Mouse (Mus musculus) left cerebral cortex, adult 8-10 months (tissue): ENCODE results near the gene Mettl7a3. TPM values are rescaled to one million over a fixed set of nuclear protein-coding genes. Genes with fewer than 3 reads are reported as not detected.
"Not testable (repeated sequence)": the region's sequence is repeated elsewhere in the genome, so short reads cannot be mapped to it uniquely, and the experiment has no call there.

Experiments
- DNase-seq, 2 experiments: peaks; one replicate each; pipeline ENCODE4 v3.0.0; 2022; ENCODE audit warnings: low spot score in 2 of 2
- total RNA-seq, 4 experiments: library from RNA; stranded (reverse); gene quantifications; 2 replicates each; pipeline ENCODE4 v1.2.4; 2022

The Mettl7a3 gene
- total RNA-seq, 4 experiments from 2014 or later, result 0.23 to 0.30 (median 0.28) TPM

- not testable (repeated sequence) for DNase-seq
Observed at GRCm38 (mm10) chr15:100329336-100329735, 5.4 kb upstream of the Mettl7a3 start.

DNA sequence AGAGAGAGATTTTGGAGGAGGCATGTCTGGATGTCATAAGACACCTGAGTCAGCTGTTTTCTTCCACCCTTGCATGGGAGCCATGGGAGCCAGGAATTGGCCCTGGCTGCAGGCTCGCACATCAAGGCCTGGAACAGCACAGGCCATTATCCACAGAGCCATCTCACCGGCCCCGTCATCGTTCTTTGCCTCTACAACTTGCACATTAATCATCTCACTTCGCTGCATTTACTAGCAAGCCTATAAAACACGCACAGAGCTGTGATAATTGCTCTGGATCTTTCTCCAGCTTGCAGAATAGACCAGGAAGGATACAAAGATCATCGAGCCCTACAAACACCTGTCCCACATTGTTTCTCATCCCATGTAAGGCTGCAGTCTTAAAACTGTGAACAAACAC, 4.0 kb upstream of the Mettl7a3 start:
- DNase-seq, result no peak

DNA sequence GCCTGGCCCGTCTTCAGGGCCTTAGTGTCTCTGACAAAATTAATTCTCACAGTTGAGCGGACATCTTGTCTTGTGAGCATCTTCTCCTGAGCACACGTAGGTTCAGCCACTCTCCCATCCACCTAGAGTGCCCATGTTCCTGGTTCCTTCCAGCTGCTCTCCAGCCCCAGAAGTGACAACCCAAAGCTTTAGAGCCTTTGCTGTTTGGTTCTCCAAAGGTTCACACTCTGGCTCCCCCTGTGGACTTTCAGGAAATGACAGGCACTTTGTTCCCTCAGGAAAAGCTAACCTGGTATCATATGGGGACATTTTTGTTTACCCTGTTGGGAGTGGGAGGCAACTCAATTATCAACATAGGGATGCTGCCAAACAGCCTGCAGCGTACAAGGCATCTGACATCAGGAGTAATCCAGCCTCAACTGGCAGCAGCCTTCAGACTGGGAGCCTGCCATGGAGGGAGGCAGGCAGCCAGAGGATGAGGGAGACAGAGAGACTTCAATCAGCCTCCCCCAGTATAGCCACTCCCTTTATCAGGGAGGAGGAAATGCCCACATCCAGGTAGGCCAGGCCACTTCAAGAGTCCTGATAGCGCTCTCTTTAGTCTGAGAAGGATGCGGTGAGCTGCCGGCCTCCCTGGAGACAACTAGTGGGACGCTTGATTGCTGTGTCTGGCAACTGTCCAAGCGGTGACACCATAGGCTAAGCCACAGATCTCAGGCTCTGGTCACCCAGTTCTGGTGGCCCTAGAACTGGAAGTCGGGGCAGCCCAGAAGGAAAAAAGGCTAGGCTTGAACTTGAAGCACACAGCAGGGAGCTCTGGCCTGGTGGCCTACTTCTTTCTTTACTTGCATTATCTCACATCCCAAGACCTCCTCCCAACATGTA, 2.4 kb upstream of the Mettl7a3 start:
- not testable (repeated sequence) for DNase-seq

- DNase-seq, result not testable (repeated sequence)
Observed at GRCm38 (mm10) chr15:100337328-100337727, 2.6 kb downstream of the Mettl7a3 start.

- not testable (repeated sequence) for DNase-seq
Observed at GRCm38 (mm10) chr15:100337847-100338246, 3.1 kb downstream of the Mettl7a3 start.

GRCm38 (mm10) chr15:100341314-100341980, 6.7 kb downstream of the Mettl7a3 start:
- not testable (repeated sequence) for DNase-seq

DNA sequence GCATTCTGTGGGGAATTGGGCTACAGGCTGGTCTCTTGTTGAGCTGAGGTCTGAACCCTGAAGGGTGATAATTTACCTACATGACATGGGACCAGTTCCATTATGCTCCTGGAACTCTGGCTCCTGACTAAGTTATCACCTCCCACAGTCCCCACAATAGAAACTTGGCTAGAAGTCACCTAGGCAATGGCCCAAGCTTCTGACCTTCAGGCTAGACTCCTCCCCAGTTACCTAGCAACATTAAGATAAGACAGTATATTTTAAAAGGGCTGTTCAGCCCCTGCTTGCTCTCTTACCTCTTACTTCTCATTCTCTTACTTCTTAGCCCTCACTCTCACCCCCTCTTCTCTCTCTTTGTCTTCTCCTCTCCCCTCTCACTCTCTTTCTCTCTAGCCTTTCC, 10.8 kb downstream of the Mettl7a3 start:
- no peak for DNase-seq

- DNase-seq, result no peak
Observed at GRCm38 (mm10) chr15:100346761-100347160, 12.0 kb downstream of the Mettl7a3 start.

DNA sequence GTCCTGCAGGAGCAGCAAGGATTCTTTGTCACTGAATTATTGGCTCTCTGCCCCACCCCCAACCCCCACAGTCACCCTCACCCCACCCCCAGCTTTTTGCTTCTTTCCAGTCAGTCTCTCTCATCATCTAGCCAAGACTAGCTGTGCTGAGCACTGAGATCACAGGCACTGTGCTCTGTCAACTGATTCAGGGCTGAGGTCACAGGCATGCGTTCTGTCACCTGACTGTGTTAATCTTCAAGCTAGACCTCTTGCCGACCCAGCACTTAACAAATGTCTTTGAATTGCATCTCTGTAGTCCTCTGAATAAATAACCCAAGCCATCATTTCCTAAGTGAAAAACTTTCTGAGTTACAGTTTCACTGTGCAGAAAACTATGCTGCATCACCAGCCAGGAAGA, 14.8 kb downstream of the Mettl7a3 start:
- no peak for DNase-seq

DNA sequence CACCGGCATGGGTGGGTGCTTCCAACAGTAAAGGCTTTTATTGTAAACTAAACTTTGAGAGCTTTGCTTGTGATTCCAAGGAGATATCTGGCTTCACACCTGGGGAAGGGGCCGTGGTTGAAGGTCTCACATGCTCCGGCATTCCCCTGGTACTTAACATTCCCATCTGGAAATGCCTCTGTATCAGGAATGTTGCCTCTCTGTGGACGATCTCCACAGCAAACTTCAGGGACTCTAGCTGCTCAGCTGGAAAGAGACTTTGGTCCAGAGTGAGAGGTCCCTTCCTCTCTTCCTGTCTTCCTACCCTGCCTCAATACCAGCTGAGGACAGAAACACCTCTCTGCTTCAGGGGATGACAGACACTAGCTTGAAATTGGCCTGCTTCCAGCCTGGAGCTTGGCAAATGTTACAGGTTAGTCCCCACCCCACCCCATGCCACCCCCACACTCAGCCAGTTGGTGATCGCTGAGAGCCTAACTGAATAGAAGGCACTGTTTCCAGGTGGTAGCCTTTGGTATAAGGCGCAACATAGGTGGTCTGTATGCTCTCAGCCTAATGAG, 16.9 kb downstream of the Mettl7a3 start:
- DNase-seq, result no peak

DNA sequence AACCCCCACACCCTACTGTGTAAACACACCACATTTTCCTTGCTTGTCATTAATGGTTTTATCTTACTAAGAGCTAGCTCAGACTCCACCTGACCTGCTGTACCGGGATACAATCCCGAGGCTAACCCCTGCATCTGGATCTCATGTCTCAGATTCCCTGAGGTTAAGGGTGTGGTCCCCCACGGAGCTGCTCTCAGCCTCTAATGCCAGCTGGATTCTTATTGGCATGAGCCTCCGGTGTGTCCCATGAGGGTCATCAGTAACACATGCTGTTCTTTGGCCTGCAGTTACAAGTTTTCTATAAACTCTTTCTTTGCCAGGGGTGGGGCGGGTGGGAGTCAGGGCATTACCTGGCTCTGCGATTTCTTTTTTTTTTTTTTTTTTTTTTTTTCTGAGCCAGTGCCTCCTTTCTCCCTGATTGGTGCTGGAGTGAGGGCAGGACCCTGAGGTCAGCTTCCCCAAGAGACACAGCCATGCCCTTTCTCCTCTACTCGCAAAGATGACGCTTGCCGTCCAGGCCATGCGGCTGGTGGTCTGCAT, 18.1 kb downstream of the Mettl7a3 start, which contains the start of the genes Methig1 and Mettl7a2:
Gene Methig1, plus strand, starts transcription at position 439 of the 540 bp plus-strand sequence.
Gene Mettl7a2, plus strand, starts transcription at position 490 of the 540 bp plus-strand sequence.
- no peak for DNase-seq

DNA sequence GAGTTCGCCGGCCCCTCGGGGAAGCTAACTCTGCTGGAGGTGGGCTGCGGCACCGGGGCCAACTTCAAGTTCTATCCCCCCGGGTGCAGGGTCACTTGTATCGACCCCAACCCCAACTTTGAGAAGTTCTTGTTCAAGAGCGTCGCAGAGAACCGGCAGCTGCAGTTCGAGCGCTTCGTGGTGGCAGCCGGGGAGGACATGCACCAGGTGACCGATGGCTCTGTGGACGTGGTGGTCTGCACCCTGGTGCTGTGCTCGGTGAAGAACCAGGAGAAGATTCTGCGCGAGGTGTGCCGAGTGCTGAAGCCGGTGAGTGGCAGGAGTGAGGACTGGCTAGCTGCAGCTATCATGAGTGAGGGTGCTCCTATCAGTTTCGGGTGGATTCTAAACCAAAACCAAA, 18.7 kb downstream of the Mettl7a3 start:
- DNase-seq, result not testable (repeated sequence)

DNA sequence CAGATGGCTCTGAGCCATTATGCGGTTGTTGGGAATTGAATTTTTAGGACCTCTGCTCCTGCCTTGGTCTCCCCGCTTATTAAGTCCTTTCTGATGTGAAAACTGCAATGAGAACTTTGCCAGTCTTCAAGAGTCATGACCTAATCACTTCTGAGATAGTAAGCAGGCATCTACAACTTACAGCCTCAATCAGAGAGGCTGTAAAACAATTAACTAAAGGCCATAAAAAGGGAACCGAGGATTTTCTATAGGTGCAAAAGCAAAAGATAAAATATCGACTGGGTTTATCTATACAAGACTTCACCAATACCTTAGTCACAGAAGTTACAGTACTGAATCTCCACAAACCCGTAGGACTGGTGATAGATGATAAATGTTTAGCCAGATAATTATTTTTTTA, 21.1 kb downstream of the Mettl7a3 start:
- DNase-seq, result no peak

DNA sequence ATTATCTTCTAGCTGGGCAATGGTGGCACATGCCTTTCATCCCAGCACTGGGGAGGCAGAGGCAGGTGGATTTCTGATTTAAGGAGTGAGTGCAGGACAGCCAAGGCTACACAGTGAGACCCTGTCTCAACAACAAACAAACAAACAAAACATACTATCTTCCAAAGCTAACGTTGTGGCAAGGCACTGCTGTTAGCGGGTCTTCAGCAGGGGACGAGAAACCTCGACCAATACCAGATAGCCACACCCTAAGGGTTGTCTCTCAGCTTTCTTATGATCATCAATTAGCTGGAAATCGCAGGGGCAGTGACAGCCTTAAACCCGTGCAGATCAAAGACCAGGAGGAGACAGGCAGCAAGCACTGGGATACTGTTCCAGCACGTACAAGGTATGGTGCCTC, 29.5 kb downstream of the Mettl7a3 start, which contains the start of gene Higd1c:
Gene Higd1c, plus strand, starts transcription at position 301 of the 400 bp plus-strand sequence.
- DNase-seq, result no peak

GRCm38 (mm10) chr15:100365967-100366366, 31.2 kb downstream of the Mettl7a3 start:
- DNase-seq, result not testable (repeated sequence)

DNA sequence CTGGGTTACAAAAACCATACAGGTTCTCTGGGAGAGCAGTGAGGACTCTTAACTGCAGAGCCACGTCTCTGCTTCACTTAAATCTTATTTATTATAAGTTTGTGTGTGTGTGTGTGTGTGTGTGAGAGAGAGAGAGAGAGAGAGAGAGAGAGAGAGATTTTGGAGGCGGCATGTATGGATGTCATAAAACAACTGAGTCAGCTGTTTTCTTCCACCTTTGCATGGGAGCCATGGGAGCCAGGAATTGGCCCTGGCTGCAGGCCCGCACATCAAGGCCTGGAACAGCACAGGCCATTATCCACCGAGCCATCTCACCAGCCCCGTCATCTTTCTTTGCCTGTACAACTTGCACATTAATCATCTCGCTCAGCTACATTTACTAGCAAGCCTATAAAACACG, 32.4 kb downstream of the Mettl7a3 start:
- DNase-seq, result no peak

DNA sequence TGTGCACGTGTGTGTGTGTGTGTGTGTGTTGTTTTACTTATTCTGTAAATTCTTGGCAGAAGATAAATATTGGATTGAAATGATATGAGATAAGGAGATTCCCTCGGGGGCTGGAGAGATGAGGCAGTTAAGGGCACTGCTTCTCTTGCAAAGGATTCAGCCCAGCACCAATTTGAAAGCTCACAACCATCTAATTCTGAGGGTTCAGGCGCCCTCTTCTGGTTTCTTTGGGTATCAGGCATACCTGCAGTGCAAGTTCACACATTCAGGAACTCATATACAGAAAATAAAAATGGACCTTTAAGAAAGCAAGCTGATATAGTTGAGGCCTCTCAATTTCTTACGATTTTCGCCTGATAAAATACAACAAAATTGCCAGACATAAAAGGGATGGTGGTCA, 40.3 kb downstream of the Mettl7a3 start:
- DNase-seq, result peak; percentile 25 to 33

GRCm38 (mm10) chr15:100377847-100378505, 43.2 kb downstream of the Mettl7a3 start:
- not testable (repeated sequence) for DNase-seq

DNA sequence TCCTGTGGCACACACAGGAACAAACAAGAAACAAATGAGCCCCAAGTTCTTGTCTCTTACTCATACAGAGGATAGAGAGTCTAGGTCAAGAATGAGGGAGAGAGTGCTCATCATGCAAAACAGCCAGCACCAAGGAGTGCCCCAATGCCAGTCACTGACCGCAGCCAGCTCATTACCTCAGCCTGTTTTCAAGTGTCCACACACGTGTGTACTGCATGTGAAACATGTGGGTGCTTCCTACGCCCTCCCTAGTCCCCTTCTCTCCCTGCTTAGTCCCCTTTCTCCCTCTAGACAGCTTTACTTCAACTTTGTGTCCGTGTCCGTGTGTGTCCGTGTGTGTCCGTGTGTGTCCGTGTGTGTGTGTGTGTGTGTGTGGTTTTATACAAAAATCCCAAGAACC, 44.9 kb downstream of the Mettl7a3 start:
- no peak for DNase-seq

DNA sequence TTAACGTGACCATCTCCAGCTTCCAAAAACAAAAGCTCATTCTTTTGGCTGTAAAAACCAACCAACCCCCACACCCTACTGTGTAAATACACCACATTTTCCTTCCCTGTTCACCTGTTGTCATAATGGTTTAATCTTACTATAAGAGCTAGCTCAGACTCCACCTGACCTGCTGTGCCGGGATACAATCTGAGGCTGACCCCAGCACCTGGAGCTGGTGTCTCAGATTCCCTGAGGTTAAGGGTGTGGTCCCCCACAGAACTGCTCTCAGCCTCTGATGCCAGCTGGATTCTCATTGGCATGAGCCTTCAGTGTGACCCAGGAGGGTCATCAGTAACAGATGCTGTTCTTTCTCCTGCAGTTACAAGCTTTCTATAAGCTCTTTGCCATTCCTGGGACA, 45.4 kb downstream of the Mettl7a3 start:
- DNase-seq, result no peak

DNA sequence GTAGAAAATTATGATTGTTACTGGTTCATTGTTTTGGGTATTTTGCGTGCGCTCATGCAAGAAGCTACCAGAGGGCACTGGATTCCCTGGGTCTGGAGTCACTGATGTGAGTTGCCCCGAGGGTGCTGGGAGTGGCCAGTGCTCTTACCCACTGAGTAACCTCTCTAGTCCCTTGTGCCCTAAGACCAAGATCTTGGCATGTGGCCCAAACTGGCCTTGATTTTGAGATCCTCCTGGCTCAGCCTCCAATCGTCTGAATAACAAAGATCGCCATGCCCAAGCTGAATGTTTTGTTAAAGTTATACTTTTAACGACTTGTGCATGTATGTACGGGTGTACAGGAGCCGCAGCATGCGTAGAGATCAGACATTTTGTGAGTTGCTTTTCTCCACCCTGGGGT, 51.0 kb downstream of the Mettl7a3 start:
- DNase-seq, result no peak
